Mouse (Mus musculus): ENCODE results near the gene Kcnab2. TPM values are rescaled to one million over a fixed set of nuclear protein-coding genes. Genes with fewer than 3 reads are reported as not detected.

Gene Kcnab2
- polyA plus RNA-seq (2017; shearing (Covaris generic)) = 146 TPM

GRCm38 (mm10) chr4:152477466-152478223 lies at the start of gene Kcnab2:
Kcnab2 (minus strand) TSS chr4:152477871.

GRCm38 (mm10) chr4:152476427-152477023 lies 1.1 kb downstream of the Kcnab2 start, which contains the start of gene Nphp4:
Nphp4 (plus strand) TSS chr4:152476706.

Other genes starting within 250 kb of the Kcnab2 start
- gene Gpr153, start 203.6 kb downstream of the Kcnab2 start, polyA plus RNA-seq (2017; shearing (Covaris generic)) = not detected
- gene Hes3, start 186.2 kb downstream of the Kcnab2 start, polyA plus RNA-seq (2017; shearing (Covaris generic)) = not detected
- 3.9 TPM for gene Icmt, start 180.6 kb downstream of the Kcnab2 start, polyA plus RNA-seq (2017; shearing (Covaris generic))
- 0.25 TPM for gene Rnf207, start 158.9 kb downstream of the Kcnab2 start, polyA plus RNA-seq (2017; shearing (Covaris generic))
- gene Rpl22, start 152.1 kb downstream of the Kcnab2 start, polyA plus RNA-seq (2017; shearing (Covaris generic)) = 633 TPM
- 0.04 TPM for gene Chd5, start 139.2 kb downstream of the Kcnab2 start, polyA plus RNA-seq (2017; shearing (Covaris generic))
- gene Nphp4, start 1.2 kb downstream of the Kcnab2 start, polyA plus RNA-seq (2017; shearing (Covaris generic)) = 0.88 TPM

All from CD4-positive, CD25-positive, alpha-beta regulatory T cell, adult 9 weeks (primary cell).